Mouse (Mus musculus) cerebellum, adult 2 months (tissue): Measurements from ENCODE around the gene Fxr2. TPM values are rescaled to one million over a fixed set of nuclear protein-coding genes. Genes with fewer than 3 reads are reported as not detected.
A peak's percentile ranks its signal among the peaks of the same experiment; 100 is the strongest.
"Not testable (repeated sequence)": the region's sequence is repeated elsewhere in the genome, so short reads cannot be mapped to it uniquely, and the experiment has no call there.

ENCODE experiments used
- DNase-seq, 2 experiments: peaks; one replicate each; pipeline ENCODE4 v3.0.0; 2021
- H3K27ac ChIP-seq: fragments of 200-500 bp; 2 replicates; pipeline ENCODE4 v1.5.1; 2012; ENCODE audit warnings: low read length, control low read depth, inconsistent platforms; ENCODE audit not compliant: insufficient read depth
- H3K27me3 ChIP-seq: fragments of 200-500 bp; 2 replicates; pipeline ENCODE4 v1.6.1; 2012; ENCODE audit warnings: inconsistent platforms, mild to moderate bottlenecking, low read length, moderate library complexity; ENCODE audit not compliant: control insufficient read depth, insufficient read depth
- H3K4me1 ChIP-seq: fragments of 200-500 bp; 2 replicates; pipeline ENCODE4 v1.6.1; 2011; ENCODE audit warnings: low read length; ENCODE audit not compliant: control insufficient read depth, insufficient read depth
- H3K4me3 ChIP-seq: fragments of 200-500 bp; replicated peaks from 2 replicates; pipeline ENCODE3; 2011; ENCODE audit warnings: mild to moderate bottlenecking, low read depth, low read length, control low read depth; ENCODE audit not compliant: insufficient read depth
- CTCF ChIP-seq: fragments of 200-500 bp; IDR thresholded peaks from 2 replicates; pipeline ENCODE4 v1.5.1; 2011; ENCODE audit warnings: low read depth, mild to moderate bottlenecking, control low read depth, low read length, moderate library complexity, borderline replicate concordance; ENCODE audit not compliant: insufficient read depth
- POLR2A ChIP-seq: fragments of 200-500 bp; IDR thresholded peaks from 2 replicates; pipeline ENCODE4 v1.6.1; 2011; ENCODE audit warnings: low read length, control low read depth, borderline replicate concordance; ENCODE audit not compliant: insufficient read depth
- WGBS: fragments of 180-500 bp; shearing (Covaris S2); methylation state at CpG from one replicate; pipeline ENCODE4 v1.1.7; 2018; 5-methylcytosine and 5-hydroxymethylcytosine counted together
- polyA plus RNA-seq: library from polyadenylated mRNA; depleted of rRNA; stranded (reverse); fragments of >200 nt; gene quantifications from 2 replicates; pipeline ENCODE4 v1.2.3, GENCODE M21; 2012

Fxr2 gene
- polyA plus RNA-seq, 1 experiment, result 176 TPM

GRCm38 (mm10) chr11:69613553-69614256 is 19.1 kb upstream of the Fxr2 start:
- 8% methylated on average over 19 of the region's 19 CpGs for WGBS
- peak; percentile 80 to 88 for DNase-seq
- Histone ChIP-seq H3K27ac (no peak overlapping the region), H3K4me3 (no peak overlapping the region), H3K27me3 (no peaks in the 10 kb centered on the region), H3K4me1 (0 out of 2 replicates have a peak, but pooled peaks cover 3% of the 10 kb centered on the region)
- TF ChIP-seq POLR2A (no peak), CTCF (peak; percentile 84)

- WGBS, result 48% methylated on average over 11 of the region's 11 CpGs
Observed at GRCm38 (mm10) chr11:69614257-69614588, 18.6 kb upstream of the Fxr2 start.

DNA sequence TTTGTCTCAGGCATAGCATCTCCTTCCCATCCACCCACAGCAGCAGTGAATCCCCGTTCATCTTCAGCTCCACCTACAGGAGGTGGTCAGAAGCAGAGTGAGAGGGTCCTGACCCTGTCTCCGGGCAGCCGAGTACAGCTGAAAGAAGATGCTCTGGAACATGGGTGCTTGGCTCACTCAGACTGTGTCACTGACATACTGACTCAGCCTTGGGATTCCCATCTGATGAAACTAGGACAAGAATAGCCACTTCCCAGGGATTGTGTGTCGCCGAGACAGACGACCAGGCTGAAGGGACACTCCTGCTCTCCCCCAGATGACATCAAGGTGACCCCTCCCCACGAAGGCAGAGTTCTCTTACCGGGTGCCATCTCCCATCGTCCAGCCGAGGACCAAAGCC is 16.0 kb upstream of the Fxr2 start:
- DNase-seq, result no peak
- Histone ChIP-seq H3K4me1 (0 out of 2 replicates have a peak, but pooled peaks cover 3% of the 10 kb centered on the region), H3K27ac (no peak overlapping the region), H3K4me3 (no peak overlapping the region), H3K27me3 (no peaks in the 10 kb centered on the region)
- TF ChIP-seq CTCF, result no peak
- TF ChIP-seq POLR2A, result no peak
- WGBS, result 39% methylated on average over 10 of the region's 10 CpGs

More at GRCm38 (mm10) chr11:69614257-69614588, 18.6 kb upstream of the Fxr2 start:
- DNase-seq, H3K4me1 ChIP-seq, H3K4me3 ChIP-seq, H3K27me3 ChIP-seq, H3K27ac ChIP-seq: not testable (repeated sequence)

- Histone ChIP-seq H3K27ac (no peak within 1 kb of the TSS), H3K27me3 (no peaks in the 10 kb centered on the region), H3K4me3 (no peak within 1 kb of the TSS), H3K4me1 (0 out of 2 replicates have a peak, but pooled peaks cover 3% of the 10 kb centered on the region)
- TF ChIP-seq POLR2A, result no peak
- TF ChIP-seq CTCF, result no peak
- DNase-seq, result no peak
- WGBS, result 72% methylated on average over 5 of the region's 5 CpGs
Observed at GRCm38 (mm10) chr11:69617805-69618204, 15.0 kb upstream of the Fxr2 start, which contains the start of gene Shbg. TSS of gene Shbg (minus strand) at chr11:69617905.

DNA sequence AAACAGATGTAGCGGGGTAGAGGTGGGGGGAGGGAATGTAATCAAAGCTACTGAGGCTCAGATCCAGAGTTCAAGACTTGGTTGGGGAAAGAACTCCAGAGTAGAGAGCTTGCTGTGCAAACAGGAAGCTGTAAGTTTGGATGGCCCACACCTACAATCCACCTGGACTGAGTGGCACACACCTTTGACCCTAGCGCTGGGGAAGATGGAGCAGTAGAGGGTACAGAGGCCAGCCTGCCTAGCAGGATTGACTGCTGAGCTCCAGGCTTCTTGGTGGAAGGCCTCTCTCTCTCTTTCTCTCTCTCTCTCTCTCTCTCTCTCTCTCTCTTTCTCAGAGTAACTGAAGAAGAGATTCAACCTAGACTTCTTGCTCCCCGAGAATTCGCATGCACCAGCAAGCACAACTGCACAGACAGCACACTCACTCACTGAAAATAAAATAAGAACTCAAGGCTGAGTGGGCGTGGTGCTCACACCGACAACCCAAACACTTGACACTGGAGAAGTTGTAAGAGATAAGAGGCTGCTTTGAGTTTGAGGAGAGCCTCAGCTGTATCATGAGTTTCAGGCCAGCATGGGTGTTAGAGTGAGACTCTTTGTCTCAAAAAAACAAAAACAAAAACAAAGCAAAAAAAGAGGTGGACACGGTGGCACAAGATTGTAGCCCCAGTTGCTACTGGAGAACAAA is 12.3 kb upstream of the Fxr2 start:
- 88% methylated on average over 7 of the region's 7 CpGs for WGBS
- TF ChIP-seq CTCF (no peak), POLR2A (no peak)
- H3K27me3 ChIP-seq, result no peaks in the 10 kb centered on the region
- no peak for DNase-seq
- H3K4me1 ChIP-seq, result peaks cover 9% of the 10 kb centered on the region; the same call in 1 of the 2 replicates
- H3K4me3 ChIP-seq, result no peak overlapping the region
- H3K27ac ChIP-seq, result no peak overlapping the region

DNA sequence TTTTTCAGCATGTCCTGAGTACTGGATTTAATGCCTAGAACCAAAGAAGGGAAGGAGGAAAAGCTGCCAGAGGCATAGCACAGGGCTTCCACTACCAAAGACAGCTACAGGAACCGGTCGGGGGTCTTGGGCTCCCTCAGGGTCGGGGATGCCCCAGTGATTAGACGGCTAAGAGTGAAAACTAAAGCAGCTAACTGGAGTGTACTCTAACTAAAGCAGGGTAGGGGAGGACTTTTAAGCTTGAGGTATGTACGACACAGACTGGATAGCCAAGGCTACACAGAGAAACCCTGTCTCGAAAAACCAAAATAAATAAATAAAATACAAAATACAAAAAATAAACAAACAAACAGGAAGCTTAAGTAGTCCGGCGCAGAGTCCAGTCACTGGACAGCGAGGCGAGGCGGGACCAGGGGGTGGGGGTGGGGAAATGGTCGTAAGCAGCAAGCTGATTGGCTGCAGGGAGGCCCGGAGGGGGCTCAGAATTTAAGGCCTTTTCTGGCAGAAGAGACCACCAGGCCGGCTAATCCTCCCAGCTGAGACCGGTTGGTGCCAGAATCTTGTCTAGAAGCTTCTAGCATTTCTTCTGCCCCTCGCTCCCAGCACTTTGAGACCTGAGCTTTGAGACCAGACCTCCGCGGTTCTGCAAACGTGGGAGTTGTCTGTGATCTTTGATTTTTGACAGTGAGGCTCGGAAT is 11.1 kb upstream of the Fxr2 start, which contains the start of gene Sat2:
Sat2 (plus strand) TSS at position 454 of the 698 bp plus-strand sequence.
- under 1% methylated on average over 20 of the region's 20 CpGs for WGBS
- H3K27me3 ChIP-seq, result no peaks in the 10 kb centered on the region
- no peak for TF ChIP-seq CTCF
- TF ChIP-seq POLR2A, result peak; percentile 56; the same call in 1 of the 2 replicates
- peak within 1 kb of the TSS; percentile 77 for H3K27ac ChIP-seq
- peaks cover 9% of the 10 kb centered on the region; the same call in 1 of the 2 replicates for H3K4me1 ChIP-seq
- peak; percentile 72 to 75 for DNase-seq
- H3K4me3 ChIP-seq, result peak within 1 kb of the TSS; percentile 97

DNA sequence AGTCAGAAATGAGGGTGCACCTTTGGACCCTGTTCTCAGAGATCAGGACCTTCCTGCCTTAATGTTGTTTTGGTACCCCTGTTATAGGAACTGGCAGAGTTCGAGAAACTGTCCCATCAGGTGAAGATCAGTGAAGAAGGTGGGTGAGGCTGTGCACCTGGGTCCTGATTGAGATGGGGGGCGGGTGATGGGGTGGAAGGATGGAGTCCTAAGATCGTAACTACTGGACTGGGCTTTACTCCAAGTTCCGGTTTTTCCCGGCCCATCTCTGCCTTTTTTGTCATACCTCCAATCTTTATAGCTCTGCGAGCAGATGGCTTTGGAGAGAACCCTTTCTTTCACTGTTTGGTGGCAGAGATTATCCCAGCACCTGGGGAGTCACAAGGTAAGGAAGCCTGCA is 10.4 kb upstream of the Fxr2 start:
- WGBS, result 3% methylated on average over 6 of the region's 6 CpGs
- TF ChIP-seq CTCF (no peak), POLR2A (no peak)
- Histone ChIP-seq H3K27me3 (no peaks in the 10 kb centered on the region), H3K4me3 (peak overlapping the region; percentile 97), H3K27ac (peak overlapping the region; percentile 77), H3K4me1 (peaks cover 9% of the 10 kb centered on the region; the same call in 1 of the 2 replicates)
- DNase-seq, result peak; percentile 63 to 74
